Mouse (Mus musculus) liver, embryonic 14.5 days (tissue): ENCODE data around the gene A730071L15Rik.

Experiments
- CTCF ChIP-seq: IDR thresholded peaks from 2 replicates; pipeline ENCODE4 v1.5.1; 2016; ENCODE audit warnings: antibody characterized with exemption, low read depth, control low read depth
- EP300 ChIP-seq: IDR thresholded peaks from 2 replicates; pipeline ENCODE4 v1.6.1; 2016; ENCODE audit warnings: antibody characterized with exemption, low read depth

GRCm38 (mm10) chr11:6163706-6164105 lies 36.1 kb upstream of the A730071L15Rik start:
- no peak for TF ChIP-seq EP300
- TF ChIP-seq CTCF: no peak
